Mouse (Mus musculus) layer of hippocampus, adult 6 months (tissue): ENCODE measurements around the gene Atp5d. TPM values are rescaled to one million over a fixed set of nuclear protein-coding genes. Genes with fewer than 3 reads are reported as not detected.

Experiments
- long read RNA-seq, 2 experiments: library from polyadenylated mRNA; unstranded; transcript quantifications; one replicate each; pipeline ENCODE4 v2.0.0; 2019 to 2020
- polyA plus RNA-seq: library from polyadenylated mRNA; unstranded; fragments of <200 nt; fragmentation: Nextera tagmentation; gene quantifications from 2 replicates; pipeline ENCODE4 v1.2.3, GENCODE M21; 2021

Gene Atp5d
- 943 and 1,004 TPM in 2 replicates for polyA plus RNA-seq
- long read RNA-seq, experiment 1, transcript Atp5d-202 (3 exons, 781 nt) = minor isoform, 10 of 826 reads
- long read RNA-seq, experiment 1, transcript Atp5d-203 (5 exons, 1,410 nt) = minor isoform, 6 of 826 reads
- long read RNA-seq, experiment 1, transcript Atp5d-201 (4 exons, 931 nt) = major isoform, 731 of 826 reads
- long read RNA-seq, experiment 1, partial matches to known transcripts = 38 of 826 reads
- long read RNA-seq, experiment 1, other reads (novel, unspliced or antisense) = 41 of 826 reads
- long read RNA-seq, experiment 2, transcript Atp5d-203 (5 exons, 1,410 nt) = minor isoform, 5 of 218 reads
- long read RNA-seq, experiment 2, transcript Atp5d-201 (4 exons, 931 nt) = major isoform, 160 of 218 reads
- long read RNA-seq, experiment 2, partial matches to known transcripts = 39 of 218 reads
- long read RNA-seq, experiment 2, other reads (novel, unspliced or antisense) = 12 of 218 reads

DNA sequence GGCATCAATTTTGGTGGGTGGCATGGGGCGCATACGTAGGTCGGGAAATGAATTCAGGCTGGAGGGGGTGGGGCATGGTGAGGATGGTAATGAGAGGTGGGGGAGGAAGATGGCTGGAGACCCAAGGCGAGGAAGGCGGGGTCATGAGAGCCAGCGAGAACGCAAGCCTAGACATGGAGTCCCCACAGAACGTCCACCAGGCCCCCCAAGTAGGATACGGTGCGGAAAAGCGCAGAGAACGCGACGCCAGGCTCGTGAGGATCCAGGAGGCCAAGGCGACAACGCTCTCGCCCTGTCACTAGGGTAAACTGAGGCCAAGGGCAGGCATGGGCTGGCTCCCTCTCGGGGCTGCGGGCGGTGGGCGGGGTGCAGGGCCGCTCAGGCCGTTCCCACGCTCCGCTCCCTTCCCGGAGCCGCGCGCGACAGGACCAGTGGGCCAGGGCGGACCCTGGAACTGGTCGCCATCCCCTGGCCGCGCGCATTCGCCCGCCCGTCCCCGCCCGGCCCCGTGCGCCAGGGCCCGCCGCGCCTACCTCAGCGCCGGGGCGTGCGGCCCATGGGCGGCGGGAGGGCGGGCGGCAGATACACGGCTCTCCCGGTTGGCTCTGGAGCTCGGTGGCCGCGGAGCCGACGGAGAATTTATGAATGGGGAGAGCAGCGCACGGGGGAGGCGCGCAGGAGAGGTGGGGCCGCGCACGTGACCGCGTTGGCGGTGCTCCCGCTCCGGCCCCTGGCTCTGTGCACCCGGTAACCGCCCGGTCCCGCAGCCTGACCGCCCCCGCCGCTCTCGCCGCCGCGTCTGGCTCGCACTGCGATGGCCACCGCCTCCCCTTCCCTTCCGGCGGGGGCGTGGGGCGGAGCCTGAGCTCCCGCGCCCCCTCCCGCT is at the start of gene Atp5d:
TSS of gene Atp5d (plus strand) at position 80 of the 886 bp plus-strand sequence.

DNA sequence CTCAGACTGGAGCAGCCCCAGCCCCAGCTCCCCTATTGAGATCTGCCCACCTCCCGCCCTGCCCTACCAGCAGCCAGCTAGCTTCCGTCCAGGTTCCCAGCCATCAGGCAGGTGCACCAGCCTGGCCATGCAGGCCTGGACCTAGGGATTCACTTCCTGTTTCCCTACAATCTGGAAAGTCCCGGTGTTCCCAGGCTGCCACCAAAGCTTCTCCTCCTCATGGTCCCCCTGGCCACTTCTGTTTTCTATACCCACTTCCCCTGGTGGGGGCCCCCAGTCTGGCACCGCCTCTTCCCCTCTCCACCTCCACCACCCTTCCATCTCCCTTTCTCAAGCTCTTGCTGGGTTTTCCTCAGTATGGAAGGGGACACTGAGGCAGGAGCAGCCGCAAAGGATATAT is 33.0 kb upstream of the Atp5d start, which contains the start of gene Sbno2:
TSS of gene Sbno2 (minus strand) at position 112 of the 400 bp plus-strand sequence.

DNA sequence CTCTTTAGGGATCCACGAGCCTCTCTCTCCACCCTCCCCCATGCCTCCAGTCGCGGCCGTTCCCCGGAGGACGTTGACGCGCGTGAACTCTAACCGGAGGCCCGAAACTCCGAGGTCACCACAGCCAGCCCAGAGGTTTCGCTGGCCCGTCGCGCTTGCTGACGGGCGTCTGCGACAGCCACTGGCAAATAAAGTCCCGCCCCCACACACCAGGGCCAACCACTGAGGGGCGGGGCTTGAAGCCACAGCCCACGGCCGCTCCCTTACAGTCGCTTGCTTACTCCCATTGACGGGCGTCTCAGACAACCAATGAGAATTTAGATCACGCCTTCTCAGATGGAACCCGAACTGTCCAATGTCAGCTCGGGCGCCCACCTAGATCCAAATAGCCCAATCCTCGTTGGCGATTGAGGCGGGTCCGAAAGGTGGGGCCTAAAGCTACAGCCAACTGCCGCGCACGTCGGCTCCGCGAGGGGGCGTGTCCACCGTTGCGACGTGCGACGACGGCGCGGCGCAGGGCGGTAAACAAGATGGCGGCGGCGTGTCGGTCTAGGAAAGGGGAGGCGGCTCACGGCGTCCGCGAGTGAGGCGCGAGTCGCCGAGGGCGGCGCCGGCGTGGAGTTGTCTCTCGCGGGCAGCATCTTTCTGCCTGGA is 23.0 kb upstream of the Atp5d start, which contains the start of gene Stk11:
TSS of gene Stk11 (plus strand) at position 514 of the 654 bp plus-strand sequence.

GRCm38 (mm10) chr10:80140666-80141035 is 2.2 kb downstream of the Atp5d start, which contains the start of gene Cbarp:
TSS of gene Cbarp (minus strand) at chr10:80140835.

GRCm38 (mm10) chr10:80147719-80148601 is 9.5 kb downstream of the Atp5d start, which contains the start of gene Midn:
TSS of gene Midn (plus strand) at chr10:80148272.

DNA sequence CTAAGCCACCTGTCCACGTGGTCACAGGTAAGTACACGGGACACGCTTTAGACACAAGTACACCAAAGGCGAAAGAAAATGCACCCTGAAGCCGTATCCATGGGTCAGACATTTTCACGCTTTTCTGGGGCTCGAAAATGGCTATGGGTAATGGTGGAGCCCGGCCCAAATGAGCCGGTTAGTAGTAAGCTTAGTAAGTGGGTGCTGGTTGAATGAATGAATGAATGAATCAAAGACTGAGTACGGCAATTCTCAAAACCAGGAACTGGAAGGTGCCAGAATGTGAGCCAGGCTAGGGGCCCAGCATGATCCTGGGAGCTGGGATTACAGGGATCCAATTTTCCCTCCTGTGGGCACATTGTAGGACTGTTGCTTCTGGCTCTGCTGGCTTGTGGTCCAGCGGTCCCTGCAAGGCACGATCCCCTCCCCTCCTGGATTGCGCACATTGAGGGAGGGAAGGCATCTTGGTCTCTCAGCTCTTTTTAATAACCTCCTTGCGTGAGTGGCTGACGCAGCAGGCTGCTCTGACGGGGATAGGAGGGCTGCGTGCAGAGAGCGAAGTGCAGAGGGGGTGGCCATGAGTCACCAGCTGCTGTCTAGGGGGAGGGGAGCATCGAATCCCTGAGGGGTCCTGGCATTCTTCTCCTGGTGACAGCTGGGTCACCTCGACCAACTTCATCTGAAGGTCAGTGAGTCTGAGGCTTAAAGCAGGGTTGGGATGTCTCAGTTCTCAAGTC is 27.1 kb downstream of the Atp5d start, which contains the start of gene Cirbp:
TSS of gene Cirbp (plus strand) at position 594 of the 737 bp plus-strand sequence.

DNA sequence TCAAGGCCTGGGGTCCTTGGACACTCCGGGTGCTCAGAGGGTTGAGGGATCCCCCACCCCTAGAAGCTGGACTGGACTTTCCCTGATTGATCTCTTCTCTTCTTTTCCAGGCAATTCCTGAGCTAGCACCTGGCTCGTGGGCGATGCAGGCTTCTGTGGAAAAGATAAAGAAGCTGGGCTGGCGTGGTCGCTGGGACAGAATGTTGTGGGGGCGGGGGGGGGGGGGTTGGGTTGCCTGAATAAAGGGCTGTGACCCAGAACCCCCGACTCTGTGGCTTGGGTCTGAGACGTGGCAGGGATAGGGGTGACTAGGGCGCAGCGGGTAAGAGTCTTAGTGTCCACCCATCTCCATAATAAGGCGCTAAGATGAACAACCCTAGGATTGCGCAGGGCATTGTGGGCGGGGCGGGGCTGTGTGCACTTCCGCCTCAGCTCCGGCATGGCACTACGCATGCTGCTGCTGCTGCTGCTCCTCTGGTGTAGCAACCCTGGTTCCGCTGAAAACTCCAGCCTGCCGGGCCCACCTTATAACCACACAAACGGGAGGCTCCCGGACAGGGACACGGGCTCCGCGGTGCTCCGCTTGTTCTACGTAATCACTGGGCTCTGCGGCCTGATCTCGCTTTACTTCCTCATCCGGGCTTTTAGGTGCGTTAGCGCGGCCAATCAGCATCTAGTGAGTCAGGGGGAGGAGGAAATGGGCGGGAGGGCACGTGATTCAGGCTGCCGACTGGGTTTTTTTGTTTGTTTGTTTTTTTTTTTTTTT is 34.3 kb downstream of the Atp5d start, which contains the start of gene 1600002K03Rik:
TSS of gene 1600002K03Rik (plus strand) at position 418 of the 766 bp plus-strand sequence.

GRCm38 (mm10) chr10:80179068-80180051 is 40.9 kb downstream of the Atp5d start, which contains the start of gene Efna2:
TSS of gene Efna2 (plus strand) at chr10:80179482.

Other genes with a start within 250 kb of the Atp5d start
- not detected in 2 replicates for gene Cfd, start 247.8 kb upstream of the Atp5d start, polyA plus RNA-seq
- 44.2 and 50.2 TPM in 2 replicates for gene Med16, start 229.7 kb upstream of the Atp5d start, polyA plus RNA-seq
- not detected in 2 replicates for gene Gm26602, start 227.8 kb upstream of the Atp5d start, polyA plus RNA-seq
- gene Kiss1r, start 221.7 kb upstream of the Atp5d start, polyA plus RNA-seq = 4.1 and 4.4 TPM in 2 replicates
- 232 and 239 TPM in 2 replicates for gene R3hdm4, start 217.4 kb upstream of the Atp5d start, polyA plus RNA-seq
- gene Arid3a, start 211.6 kb upstream of the Atp5d start, polyA plus RNA-seq = 0.87 and 1.7 TPM in 2 replicates
- gene Wdr18, start 178.5 kb upstream of the Atp5d start, polyA plus RNA-seq = 87.4 and 87.9 TPM in 2 replicates
- gene Grin3b, start 167.9 kb upstream of the Atp5d start, polyA plus RNA-seq = 0.06 and 0.11 TPM in 2 replicates
- 11.9 and 12.3 TPM in 2 replicates for gene Tmem259, start 154.3 kb upstream of the Atp5d start, polyA plus RNA-seq
- 12.4 and 13.3 TPM in 2 replicates for gene Cnn2, start 150.0 kb upstream of the Atp5d start, polyA plus RNA-seq
- gene Abca7, start 142.1 kb upstream of the Atp5d start, polyA plus RNA-seq = 1.3 and 1.6 TPM in 2 replicates
- gene Arhgap45, start 122.0 kb upstream of the Atp5d start, polyA plus RNA-seq = 1.6 and 1.7 TPM in 2 replicates
- 232 and 241 TPM in 2 replicates for gene Polr2e, start 98.8 kb upstream of the Atp5d start, polyA plus RNA-seq
- gene Gpx4, start 91.5 kb upstream of the Atp5d start, polyA plus RNA-seq = 945 and 1,045 TPM in 2 replicates
- 2.8 and 3.1 TPM in 2 replicates for gene Sbno2, start 33.1 kb upstream of the Atp5d start, polyA plus RNA-seq
- 16.5 and 18.4 TPM in 2 replicates for gene Stk11, start 22.8 kb upstream of the Atp5d start, polyA plus RNA-seq
- gene Cbarp, start 2.2 kb downstream of the Atp5d start, polyA plus RNA-seq = 55.5 and 72.9 TPM in 2 replicates
- gene Midn, start 9.6 kb downstream of the Atp5d start, polyA plus RNA-seq = 8.3 and 11.7 TPM in 2 replicates
- gene Cirbp, start 27.4 kb downstream of the Atp5d start, polyA plus RNA-seq = 162 and 186 TPM in 2 replicates
- 10.6 and 11.0 TPM in 2 replicates for gene 1600002K03Rik, start 34.3 kb downstream of the Atp5d start, polyA plus RNA-seq
- 7.4 and 8.6 TPM in 2 replicates for gene Efna2, start 40.9 kb downstream of the Atp5d start, polyA plus RNA-seq
- gene Mum1, start 87.8 kb downstream of the Atp5d start, polyA plus RNA-seq = 22.1 and 23.6 TPM in 2 replicates
- 865 and 922 TPM in 2 replicates for gene Ndufs7, start 110.5 kb downstream of the Atp5d start, polyA plus RNA-seq
- gene Gamt, start 122.4 kb downstream of the Atp5d start, polyA plus RNA-seq = 51.8 and 54.3 TPM in 2 replicates
- 3.0 and 3.1 TPM in 2 replicates for gene Dazap1, start 122.9 kb downstream of the Atp5d start, polyA plus RNA-seq
- 2,763 and 3,004 TPM in 2 replicates for gene Rps15, start 153.8 kb downstream of the Atp5d start, polyA plus RNA-seq
- gene Apc2, start 157.3 kb downstream of the Atp5d start, polyA plus RNA-seq = 15.7 and 18.9 TPM in 2 replicates
- 33.2 and 34.9 TPM in 2 replicates for gene 2310011J03Rik, start 181.9 kb downstream of the Atp5d start, polyA plus RNA-seq
- gene Pcsk4, start 190.9 kb downstream of the Atp5d start, polyA plus RNA-seq = 1.6 and 1.7 TPM in 2 replicates
- 7.6 and 9.0 TPM in 2 replicates for gene Reep6, start 191.3 kb downstream of the Atp5d start, polyA plus RNA-seq
- 2.3 and 3.4 TPM in 2 replicates for gene Adamtsl5, start 209.8 kb downstream of the Atp5d start, polyA plus RNA-seq
- gene Plk5, start 217.8 kb downstream of the Atp5d start, polyA plus RNA-seq = 20.6 and 23.4 TPM in 2 replicates
- gene Mex3d, start 249.0 kb downstream of the Atp5d start, polyA plus RNA-seq = 1.4 and 2.5 TPM in 2 replicates